Mouse (Mus musculus): ENCODE measurements around the gene Pdcd2l.

Gene Pdcd2l

DNA sequence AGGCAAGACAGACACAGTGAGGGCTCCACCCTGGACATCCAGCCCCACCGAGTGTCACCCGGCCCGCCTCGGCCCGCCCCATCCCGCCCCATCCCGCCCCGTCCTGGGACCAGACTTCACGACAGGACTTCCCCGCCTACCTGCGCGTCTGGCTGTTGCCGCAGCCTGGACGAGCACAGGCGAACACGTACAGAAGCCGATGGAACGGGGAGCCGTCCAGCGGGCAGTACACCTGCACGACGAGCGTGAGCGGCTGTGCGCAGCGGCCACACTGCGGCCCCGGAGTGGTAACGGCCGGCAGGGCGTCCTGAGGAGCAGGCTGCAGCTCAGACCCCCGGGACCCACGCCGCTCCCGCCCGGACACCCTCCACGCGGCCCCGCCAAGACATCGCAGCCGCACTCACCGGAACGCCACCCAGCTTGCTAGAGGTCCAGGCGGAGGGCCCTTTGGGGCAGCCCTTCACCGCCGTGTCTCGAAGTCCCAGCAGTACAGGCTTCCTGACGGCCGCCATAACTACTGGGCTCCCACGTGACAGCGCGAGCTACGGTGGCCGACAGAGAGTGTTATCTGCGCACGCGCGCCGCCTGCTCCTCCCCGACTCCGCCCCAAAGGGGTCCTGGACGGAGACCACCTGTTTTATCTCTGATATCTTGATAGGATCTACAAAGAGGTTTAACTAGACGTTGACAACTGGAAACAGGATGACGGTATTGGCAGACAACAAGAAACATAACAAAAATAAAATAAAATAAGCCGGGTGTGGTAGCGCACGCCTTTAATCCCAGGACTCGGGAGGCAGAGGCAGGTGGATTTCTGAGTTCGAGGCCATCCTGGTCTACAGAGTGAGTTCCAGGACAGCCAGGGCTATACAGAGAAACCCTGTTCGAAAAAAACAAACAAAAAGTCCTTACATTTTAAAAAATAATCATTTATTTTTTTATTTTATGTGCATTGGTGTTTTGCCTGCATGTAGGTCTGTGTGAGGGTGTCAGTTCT, at the start of gene Pdcd2l:
Pdcd2l (minus strand) TSS at position 530 of the 997 bp plus-strand sequence.
- DNase-seq (ENCODE audit: low spot score), result peak; percentile 92

DNA sequence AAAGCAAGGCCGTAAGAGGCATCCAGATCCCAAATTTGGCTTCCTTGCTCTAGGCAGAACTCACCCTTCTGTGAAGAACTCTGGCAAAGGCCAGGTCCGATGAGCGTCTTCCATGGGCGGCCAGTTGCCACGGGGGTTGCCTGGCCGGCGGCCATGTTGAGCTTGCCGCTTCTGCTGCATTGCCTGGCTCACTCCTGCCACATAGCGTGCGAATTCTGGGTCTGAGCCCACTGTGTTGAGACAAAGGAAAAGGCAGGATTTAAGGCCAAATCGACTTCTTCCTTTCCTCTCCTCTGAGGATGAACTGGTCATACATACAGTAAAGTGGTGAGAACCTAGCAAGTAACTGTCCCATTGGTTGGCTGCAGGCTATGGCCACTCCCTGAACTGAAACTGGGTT, 45.7 kb upstream of the Pdcd2l start:
- no peak for DNase-seq (ENCODE audit: low spot score)

DNA sequence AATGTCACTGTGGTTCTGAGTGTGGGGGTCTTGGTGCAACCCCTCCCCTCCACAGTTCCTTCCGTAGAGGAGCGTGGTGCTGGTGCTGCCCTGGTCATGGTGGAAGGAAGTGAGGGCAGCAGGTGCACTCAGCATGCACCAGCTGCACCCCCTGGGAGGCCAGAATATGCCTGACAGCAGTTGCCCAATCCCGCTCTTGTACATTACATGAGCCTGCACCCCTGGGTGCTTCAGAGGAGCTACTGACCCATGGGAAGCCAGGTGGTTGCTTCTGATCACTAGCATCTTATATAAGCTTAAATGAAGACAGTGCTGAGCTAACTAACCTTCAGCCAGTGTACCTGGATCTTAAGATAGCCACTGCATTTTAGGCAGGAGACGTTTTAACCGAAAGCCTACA, 41.6 kb upstream of the Pdcd2l start:
- DNase-seq (ENCODE audit: low spot score), result no peak

DNA sequence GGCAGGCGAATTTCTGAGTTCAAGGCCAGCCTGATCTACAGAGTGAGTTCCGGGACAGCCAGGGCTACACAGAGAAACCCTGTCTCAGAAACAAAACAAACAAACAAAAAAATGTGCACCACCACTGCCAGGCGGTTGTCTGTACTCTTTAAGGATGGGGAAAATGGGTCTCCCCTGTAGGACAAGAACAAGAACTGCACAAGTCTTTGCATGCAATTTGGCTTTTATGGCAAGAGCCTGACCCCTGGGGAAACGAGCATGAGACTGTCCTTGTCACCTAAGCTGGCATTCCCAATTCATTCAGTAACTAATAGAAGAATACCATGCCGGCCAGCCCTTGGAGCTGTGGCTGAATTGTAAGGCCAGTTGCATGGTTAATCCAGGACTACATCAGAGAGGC, 39.1 kb upstream of the Pdcd2l start:
- no peak for DNase-seq (ENCODE audit: low spot score)

DNA sequence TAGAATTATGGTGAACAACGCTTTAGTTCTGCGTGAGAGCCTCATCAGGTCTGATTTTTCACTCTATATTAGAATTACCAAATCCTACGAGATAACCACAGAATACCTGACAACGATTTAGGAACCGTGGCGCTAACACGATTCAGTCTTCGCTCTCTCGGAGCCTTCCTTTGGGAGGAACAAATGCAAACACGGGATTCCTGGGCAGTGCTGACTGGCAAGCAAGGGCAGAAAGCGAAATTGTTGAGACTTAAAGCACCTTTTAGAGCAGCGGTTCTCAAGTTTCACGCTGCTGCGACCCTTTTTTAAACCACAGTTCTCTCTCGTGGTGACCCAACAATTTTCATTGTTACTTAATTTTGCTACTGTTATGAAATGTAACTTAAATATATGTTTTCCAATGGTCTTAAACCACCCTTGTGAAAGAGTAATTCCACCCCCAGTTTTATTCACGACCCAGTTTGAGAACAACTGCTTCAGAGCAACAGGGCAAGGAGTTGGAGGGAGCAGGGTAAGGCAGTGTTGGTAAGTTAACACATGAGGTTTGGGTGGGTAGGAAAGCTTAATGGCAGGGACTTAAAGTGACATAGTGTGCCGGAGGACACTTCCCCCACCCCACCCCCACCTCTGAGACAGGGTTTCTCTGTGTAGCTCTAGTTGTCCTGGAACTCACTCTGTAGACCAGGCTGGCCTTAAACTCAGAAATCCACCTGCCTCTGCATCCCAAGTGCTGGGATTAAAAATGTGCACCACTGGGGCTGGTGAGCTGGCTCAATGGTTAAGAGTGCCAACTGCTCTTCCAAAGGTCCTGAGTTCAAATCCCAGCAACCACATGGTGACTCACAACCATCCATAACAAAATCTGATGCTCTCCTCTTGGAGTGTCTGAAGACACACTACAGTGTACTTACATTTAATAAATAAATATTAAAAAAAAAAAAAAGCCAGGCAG, 38.4 kb upstream of the Pdcd2l start:
- DNase-seq (ENCODE audit: low spot score), result no peak

DNA sequence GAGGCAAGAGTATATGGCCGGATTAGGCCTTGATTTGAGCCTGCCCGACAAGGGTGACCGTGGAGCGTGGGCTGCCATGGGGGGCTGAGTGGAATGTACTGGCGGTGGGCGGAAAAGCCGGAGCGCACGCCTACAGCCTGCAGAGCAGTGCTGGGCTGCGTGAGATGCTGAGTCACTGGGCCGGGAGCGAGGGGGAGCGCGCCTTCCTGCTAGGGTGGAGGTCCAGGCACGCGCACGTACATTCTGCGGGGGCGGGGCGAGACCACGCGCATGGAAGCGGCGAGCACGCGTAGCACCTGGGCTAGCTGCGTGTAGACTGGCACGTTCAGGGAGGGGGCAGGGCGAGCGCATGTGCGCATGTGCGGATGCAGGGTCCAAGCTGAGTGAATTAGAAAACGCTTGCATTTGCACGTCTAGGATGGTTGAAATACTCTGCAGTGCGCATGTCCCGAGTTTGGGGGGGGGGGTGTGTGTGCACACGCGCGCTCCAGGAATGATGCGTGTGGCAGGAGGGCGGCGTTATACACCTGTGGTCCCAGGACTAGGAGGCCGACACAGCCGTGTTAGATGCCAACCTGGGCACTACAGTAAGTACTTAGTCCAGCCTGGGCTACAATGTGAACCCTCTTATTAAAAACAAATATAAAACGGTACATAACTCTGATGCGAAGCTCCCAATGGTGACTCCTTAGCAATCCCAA, 37.6 kb upstream of the Pdcd2l start:
- peak; percentile 100 for DNase-seq (ENCODE audit: low spot score)

DNA sequence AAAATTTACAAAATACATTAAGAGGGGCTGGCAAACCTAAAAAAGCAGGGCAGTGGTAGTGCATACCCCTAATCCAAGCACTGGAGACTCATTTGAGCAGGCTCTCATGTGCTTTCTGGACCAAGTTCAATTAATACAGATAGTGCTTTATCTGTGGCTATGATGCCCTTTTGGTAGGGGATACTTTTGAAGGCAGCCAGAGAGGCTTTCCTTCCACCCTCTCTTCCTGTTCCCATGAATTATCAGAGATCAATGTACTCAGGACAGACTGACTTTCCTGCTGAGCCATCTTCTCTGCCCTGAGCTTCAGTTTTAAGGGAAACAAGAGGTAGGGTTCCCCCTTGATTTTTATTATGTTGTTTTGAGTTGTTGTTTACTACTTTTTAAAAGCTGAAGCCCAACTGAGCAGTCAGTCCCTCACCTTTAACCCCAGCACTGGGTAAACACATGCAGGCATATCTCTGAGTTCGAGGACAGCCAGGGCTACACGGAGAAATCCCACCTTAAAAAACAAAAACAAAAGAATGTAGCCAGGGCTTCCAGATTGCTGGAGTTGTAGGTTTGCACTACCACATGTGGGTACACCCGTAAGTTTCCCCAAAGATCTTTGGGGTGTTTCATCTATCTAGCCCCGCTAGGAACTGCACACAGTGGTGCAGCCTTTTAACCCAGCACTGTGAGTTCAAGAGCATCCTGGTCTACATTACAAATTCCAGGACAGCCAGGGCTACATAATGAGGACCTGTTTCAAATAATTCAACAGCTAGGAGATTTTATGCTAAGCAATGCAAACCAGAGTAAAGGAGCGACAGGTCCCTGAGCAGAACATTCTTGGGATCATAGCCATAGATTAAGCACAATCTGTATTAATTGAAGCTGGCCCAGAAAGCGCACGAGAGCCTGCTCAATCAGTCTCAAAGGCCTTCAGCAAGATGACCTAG, 36.6 kb upstream of the Pdcd2l start:
- DNase-seq (ENCODE audit: low spot score), result peak; percentile 24

DNA sequence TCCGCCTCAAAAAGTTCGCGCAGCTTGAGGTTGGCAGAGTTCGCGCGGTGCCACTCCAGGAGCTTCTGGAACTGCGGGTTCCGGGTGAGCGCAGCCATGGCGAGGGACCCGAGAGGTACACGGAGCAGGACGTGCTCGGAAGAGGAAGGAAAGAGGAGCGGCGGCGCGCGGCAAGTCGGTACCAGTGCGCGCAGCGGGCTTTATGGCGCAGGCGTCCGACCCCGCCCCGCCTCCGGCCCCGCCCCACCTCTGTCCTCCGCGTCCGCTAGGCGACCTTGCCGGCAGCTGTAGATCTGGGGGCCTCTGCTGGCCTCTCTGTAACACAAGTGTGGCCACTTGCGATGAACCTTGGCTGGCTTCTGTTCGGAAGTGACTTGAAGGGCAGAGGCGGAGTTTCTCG, 33.7 kb upstream of the Pdcd2l start, which contains the start of gene Gpi1:
Gpi1 (minus strand) TSS at position 221 of the 400 bp plus-strand sequence.
- peak; percentile 93 for DNase-seq (ENCODE audit: low spot score)

DNA sequence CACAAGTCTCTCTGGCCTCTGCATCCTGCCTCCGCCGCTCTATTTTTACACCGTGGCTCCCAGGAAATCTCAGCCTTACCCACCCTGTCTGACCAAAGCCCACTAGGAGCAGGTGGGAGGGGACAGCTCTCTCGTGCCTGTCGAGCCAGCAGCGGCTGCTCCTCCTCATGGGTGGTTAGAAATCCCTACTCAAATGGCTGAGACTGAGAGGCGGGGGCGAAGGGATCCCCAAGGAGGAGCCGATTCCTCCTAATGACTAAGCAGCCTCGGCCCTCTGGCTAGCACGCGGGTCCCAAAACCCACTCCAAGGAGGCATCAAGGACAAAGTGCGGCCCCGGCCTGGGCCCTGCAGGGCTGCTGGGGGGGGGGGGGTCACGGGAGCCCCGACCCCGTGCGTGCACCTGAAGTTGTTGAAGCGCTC, 33.2 kb upstream of the Pdcd2l start:
- no peak for DNase-seq (ENCODE audit: low spot score)

DNA sequence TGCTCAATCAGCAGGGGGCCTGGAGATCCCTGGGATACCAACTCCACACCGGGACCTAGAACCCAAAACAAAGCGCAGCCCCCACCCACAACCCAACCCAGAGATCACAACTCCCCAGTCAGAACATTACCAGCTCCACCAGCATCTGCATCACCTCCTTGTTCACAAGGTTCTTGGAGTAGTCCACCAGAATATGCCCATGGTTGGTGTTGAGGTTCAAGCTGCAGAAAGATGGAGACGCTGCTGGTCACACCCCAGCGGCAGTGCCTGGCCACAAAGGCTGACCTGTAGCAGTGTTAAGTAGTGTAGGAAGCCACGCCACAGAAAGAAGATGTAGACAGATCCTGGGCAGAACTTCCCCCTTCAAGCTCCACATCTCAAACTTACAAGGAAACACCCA, 32.7 kb upstream of the Pdcd2l start:
- no peak for DNase-seq (ENCODE audit: low spot score)

DNA sequence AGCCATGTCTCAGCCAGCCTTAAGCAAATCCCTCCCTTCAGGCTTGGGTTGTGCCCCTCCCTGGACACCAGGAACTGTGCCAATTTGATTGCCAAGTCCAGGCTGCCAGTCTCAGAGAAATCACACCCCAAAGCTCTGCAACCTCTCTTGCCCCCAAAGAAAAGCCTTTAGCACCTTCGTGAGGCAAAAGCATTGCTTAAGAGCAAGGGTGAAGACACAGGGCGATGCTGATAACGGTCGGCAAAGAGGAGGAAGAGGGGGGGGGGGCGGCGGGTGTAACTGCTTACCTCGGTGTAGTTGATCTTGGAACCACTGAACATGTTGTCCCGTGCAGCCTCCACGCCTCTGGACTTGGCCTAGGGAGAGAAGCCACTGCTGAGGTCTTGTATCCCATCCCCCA, 32.2 kb upstream of the Pdcd2l start:
- no peak for DNase-seq (ENCODE audit: low spot score)

DNA sequence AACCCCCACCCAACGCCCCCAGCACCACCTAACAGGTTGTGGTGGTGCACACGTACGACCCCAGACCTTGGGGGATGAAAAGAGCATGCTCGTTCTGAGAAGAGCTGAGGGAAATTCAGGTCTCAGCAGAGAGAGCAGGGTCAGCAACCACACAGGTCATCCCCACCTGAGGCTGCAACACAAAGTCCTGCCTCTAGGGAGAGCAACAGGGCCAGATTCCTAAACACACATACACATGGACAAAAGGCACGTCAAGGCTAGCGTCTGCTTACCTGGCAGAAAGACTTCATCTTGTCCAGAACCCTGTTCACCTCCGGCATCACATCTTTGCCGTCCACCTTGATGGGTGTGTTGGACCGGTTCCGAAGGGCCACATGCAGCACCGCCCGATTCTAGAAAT, 30.4 kb upstream of the Pdcd2l start:
- no peak for DNase-seq (ENCODE audit: low spot score)

DNA sequence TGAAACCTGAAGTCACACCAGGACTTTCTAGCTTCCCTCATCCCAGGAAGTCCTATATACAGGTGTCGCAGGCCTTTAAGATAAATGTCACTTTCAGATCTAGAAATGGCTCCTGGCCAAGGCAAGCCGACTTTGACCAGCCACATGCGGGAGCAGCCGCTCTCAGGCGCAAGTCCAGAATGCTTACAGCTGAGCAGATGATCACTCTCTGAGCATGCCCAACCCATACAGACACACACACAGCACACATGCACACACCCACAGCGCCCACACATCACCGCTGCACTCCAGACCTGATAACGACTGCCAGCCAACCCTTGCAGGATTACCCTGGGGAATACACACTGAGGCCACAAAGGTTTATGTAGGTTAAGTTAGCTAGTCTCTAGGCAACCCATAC, 29.6 kb upstream of the Pdcd2l start:
- no peak for DNase-seq (ENCODE audit: low spot score)

DNA sequence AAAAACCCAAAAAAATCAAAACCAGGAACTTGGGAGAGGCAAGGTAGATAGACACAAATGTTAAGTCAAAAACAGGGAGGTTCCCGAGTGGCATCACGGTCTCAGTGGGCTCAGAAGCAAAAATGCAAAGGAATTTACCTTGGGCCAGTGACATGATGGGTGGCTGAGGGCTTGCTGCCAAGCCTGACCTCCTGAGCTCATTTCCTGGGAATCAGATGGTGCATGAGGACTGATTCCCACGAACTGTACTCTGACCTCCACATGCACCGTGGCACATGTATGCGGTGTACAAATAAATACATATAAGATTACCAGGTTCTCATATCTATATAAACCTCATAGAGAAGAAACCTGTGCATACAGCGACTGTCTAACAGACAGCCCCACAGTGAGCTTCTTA, 27.8 kb upstream of the Pdcd2l start:
- DNase-seq (ENCODE audit: low spot score), result no peak

DNA sequence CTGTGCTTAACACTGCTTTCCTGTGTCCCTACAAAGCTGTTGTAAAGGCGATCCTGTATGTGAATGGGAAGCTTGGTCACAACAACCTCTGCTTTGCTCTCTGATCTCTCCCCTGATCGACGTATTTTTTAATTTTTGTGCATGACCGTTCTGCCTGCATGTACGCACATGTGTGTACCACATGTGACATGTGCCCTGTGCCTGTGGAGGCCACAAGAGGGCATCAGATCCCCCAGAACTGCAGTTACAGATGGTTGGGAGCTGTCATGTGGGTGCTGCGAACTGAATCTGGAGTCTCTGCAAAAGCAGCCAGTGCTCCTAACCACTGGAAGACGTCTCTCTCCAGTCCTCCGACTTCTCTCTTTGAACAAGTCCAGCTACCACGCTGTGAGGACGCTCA, 25.9 kb upstream of the Pdcd2l start:
- no peak for DNase-seq (ENCODE audit: low spot score)

DNA sequence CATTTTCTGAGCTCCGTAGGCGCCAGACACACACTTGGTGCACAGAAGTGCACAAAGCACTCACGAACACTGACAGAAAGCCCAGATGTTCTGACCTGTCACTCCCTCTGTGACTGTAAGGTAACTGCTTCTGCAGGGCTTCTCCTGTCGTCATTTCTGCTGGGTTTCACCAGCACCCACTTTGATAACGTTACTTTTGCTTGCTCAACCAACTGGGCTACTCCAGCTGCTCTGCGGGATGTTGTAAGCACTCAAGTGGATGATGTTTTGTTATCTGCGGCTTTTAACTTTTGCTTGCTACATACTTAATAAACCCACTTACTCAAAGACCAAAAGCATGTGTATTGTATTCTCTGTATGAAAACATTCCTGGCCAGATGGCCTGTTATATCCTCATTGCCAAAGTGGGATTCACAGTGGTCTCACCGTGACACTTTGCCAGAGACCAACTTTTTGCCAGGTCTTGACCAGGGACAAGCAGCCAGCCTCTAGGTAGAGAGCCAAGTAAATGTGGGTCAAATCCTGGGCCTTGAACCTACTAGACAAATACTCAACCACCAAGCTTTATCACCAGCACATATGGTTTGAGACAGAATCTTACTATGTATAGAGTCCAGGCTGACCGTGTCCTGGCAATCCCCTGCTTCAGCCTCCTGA, 25.3 kb upstream of the Pdcd2l start:
- DNase-seq (ENCODE audit: low spot score), result no peak

DNA sequence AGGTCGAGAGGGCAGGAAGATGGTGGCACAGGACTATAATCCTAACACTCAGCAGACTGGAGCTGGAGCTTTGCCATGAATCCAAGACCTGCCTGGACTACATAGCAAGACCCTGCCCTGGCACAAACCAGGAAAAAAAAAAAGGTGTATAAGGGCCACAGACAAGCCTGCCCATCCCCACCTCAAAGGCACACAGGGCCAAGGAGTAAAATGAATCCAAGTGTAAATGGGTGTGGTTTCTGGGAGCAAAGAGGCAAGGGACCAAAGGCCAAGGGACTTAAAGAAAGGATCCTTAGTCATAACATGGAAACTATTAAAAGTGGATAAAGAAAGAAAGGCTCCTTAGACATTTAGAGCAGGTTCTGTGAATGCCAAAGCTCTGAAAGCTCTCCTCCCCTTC, 22.0 kb upstream of the Pdcd2l start:
- DNase-seq (ENCODE audit: low spot score), result no peak

DNA sequence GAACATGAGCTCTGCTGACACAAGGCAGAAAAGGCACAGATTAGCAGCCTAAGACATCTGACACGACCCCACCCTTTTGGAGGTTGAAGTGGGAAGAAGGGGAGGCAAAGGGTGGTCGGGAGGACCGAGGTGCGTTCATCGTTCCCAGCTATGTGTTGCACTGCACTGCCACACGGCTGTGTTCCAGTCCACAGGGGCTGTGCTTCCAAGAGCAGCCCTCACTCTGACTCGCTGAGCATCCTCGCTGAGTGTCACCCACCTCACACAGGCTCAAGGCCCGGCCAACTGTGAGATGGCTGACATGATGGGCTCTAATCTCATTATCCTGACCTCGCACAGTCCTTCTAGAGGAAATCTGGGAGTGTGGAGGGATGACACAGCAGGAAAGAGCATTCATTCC, 20.0 kb upstream of the Pdcd2l start:
- DNase-seq (ENCODE audit: low spot score), result no peak

DNA sequence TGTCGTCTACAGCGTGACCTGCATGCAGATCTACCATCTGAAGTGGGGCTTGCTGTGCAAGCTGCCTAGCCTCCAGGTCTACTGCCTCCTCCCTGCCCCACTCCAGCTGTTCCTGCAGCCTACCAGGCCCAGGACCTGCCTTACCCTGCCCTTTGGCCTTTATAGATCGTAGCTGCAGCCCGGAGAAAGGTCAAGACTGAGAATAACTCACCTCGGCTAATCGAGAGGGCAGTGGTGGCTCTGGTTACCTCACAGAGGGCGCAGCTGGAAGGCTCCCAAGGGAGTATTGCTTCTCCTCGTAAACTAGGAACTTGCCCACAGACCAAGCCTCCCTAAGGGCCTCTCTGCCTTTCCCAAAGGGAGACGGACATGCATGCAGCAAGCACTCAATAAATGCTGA, 19.0 kb upstream of the Pdcd2l start:
- peak; percentile 60 for DNase-seq (ENCODE audit: low spot score)

DNA sequence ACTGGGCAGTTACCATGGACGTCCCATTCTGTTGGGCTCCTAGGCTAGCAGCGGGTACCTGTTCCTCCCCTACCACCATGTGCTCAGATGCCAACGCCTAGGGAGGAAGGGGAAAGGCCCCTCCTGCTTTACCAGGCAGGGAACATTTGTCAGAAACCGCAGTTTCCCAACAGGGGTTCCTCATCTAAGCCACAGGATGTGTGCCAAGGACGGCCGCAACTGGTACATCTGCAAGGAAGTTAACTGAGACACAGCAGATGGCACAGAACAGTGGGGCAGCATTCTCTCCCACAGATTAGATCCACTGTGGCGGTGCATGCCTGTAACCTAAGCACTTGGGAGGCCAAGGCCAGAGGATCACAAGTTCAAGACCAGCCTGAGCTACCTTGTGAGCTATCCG, 18.2 kb upstream of the Pdcd2l start:
- DNase-seq (ENCODE audit: low spot score), result no peak

Measured in yolk sac, embryonic 10.5 days (tissue).